Mouse (Mus musculus): ENCODE measurements at regions not wholly inside any gene's neighbourhood (a gene's known extent, or its start where the extent isn't known, plus 50 kb on each side); places are given as distances from the start of the nearest gene placed in this dataset.

DNA sequence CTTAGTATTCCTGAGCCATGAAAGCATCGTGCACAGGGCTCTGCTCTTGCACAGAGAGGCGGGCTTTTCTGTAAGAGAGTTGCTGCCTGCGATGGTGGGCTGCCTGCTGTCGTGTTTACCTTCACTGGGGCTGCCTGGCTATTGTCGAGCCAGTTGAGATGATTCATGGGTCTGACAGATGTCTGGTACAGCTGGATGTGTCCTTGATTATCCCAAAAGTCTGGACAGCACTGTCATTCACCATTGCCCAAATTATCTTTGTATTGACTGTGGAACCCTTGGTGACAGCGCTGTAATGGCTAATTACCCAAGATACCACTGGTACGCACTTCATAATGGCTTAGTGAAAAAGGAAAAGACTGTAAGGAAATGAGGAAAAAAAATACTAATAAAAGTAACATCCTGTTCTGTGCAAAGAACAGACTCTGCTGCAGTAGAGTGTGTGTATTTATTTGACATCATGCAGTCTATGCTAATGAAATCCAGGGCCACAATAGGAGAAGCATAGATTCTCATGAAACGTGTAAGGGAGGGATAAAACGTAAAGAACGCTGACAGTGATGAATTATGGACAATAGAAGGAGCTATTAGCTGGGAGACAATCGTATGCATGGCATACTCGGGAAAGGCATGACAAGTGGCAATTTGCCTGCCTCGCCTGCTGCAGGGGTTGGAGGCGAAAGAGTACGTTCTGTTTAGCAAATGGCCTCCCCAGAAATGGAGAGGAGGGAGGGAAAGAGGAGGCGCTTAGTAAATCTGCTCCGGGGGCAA lies 208.2 kb upstream of the Atp5g3 start:
- no peak overlapping the region for H3K4me3 ChIP-seq
- WGBS = 63% methylated on average over 17 of the region's 17 CpGs
- H3K36me3 ChIP-seq (replicated peaks) = no peaks in the 10 kb centered on the region
- DNase-seq (ENCODE audit: low spot score) = no peak
- H3K27ac ChIP-seq (replicated peaks) = peak overlapping the region; percentile 26; the same call in 1 of the 2 replicates
- H3K27me3 ChIP-seq (replicated peaks; ENCODE audit: low read depth, poor library complexity, severe bottlenecking) = no peaks in the 10 kb centered on the region
- H3K9me3 ChIP-seq = no peaks in the 10 kb centered on the region
- H3K4me1 ChIP-seq = peaks cover 25% of the 10 kb centered on the region

DNA sequence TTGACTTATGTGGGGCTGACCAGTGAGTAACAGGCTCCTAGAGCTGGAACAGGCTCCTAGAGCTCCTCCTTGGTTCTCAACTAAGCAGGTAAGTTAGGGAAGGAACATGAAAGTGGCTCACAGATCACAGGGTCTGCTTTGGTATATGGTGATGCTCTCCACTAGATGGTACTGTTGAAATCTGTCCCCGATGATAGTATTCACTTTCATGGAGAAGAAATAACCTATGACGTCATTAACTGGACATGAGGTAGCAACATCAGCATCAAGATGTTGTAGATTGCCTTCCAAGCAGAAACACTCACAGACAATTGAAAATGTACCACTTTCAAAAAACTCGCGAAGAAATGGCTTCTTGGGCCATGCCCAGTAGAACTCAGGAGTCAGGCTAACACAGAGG lies 195.3 kb upstream of the Atp5g3 start:
- Histone ChIP-seq H3K9me3 (no peaks in the 10 kb centered on the region), H3K27me3 (replicated peaks; ENCODE audit: low read depth, poor library complexity, severe bottlenecking) (no peaks in the 10 kb centered on the region), H3K4me1 (no peaks in the 10 kb centered on the region), H3K36me3 (replicated peaks) (no peaks in the 10 kb centered on the region), H3K27ac (replicated peaks) (no peak overlapping the region), H3K4me3 (no peak overlapping the region)
- 84% methylated on average over 4 of the region's 4 CpGs for WGBS
- DNase-seq (ENCODE audit: low spot score) = no peak

DNA sequence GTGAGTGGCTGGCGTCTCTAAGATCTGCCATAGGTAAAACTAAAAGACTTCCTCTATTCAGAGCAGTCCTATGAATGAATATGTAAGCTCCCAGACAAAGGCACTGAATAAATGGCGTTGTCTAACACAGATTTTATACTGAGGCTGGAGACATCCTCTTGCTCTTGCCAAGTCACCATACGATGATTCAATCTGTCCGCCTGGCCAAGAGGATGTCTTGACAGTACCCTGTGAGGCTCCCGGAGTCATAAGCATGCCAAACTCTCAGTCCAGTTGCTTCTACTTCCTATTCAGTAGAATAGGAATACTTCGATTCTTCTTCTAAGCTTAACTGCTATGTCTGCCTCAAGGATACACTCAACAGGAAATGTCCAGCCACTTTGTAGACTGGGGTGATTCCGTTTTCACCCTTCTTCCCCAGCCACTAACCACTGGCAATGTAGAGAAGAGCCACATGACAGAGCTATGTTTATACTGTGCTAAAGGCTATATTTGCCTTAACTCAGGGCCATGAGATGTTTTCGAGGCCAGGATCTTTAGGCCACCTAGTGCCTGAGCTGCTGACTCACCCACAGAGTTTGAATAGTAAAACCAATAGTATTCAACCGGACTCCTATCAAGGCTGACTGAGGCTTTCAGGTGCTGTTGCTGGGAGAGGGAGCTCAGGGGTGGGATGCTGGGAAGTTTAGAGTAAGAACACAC lies 188.7 kb upstream of the Atp5g3 start:
- Histone ChIP-seq H3K9me3 (no peaks in the 10 kb centered on the region), H3K4me1 (no peaks in the 10 kb centered on the region), H3K36me3 (replicated peaks) (no peaks in the 10 kb centered on the region), H3K27ac (replicated peaks) (no peak overlapping the region), H3K4me3 (no peak overlapping the region), H3K27me3 (replicated peaks; ENCODE audit: low read depth, poor library complexity, severe bottlenecking) (no peaks in the 10 kb centered on the region)
- WGBS = 89% methylated on average over 9 of the region's 9 CpGs
- no peak for DNase-seq (ENCODE audit: low spot score)

DNA sequence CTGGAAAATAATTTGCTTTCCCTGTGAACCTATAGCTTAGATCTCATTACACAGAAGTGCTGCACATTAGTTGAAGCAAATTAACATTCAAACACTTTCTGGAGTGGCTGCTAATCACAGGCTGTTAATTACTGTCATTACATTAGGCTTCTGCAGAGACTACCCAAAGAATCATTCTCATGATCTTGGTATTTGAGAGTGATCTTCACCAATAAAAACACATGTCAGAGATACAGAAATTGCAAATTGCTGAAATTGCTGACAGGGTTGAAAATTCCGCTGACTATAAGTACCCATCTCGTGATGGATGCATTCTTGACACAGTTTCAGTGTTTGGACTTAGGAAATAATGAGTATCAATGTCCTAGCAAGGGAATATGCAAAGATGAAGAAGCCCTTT lies 185.7 kb upstream of the Atp5g3 start:
- Histone ChIP-seq H3K4me3 (no peak overlapping the region), H3K9me3 (peaks cover 4% of the 10 kb centered on the region; the same call in 1 of the 2 replicates), H3K27ac (replicated peaks) (no peak overlapping the region), H3K4me1 (no peaks in the 10 kb centered on the region), H3K27me3 (replicated peaks; ENCODE audit: low read depth, poor library complexity, severe bottlenecking) (no peaks in the 10 kb centered on the region), H3K36me3 (replicated peaks) (no peaks in the 10 kb centered on the region)
- no peak for DNase-seq (ENCODE audit: low spot score)
- WGBS = 83% methylated on average over 2 of the region's 2 CpGs

DNA sequence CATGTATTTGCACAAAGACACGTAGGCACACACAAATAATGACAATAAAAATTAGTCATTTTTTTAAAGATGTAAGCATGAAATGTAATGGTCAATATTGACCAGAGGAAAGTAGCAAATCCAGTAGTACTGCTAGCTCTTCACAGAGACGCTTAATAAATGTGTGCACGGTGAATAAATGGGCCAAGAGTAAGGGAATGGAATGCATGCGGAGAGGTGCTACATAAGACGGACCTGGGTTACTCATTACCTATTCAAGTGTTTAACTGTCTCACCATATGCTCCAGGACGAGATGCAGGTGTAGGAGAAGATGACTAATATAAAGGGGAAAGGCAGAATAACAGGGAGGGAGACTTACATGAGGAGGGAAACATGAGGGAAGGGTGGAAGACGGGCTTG lies 182.4 kb upstream of the Atp5g3 start:
- WGBS = 85% methylated on average over 7 of the region's 7 CpGs
- no peaks in the 10 kb centered on the region for H3K27me3 ChIP-seq (replicated peaks; ENCODE audit: low read depth, poor library complexity, severe bottlenecking)
- peaks cover 4% of the 10 kb centered on the region; the same call in 1 of the 2 replicates for H3K9me3 ChIP-seq
- H3K4me3 ChIP-seq = no peak overlapping the region
- no peaks in the 10 kb centered on the region for H3K4me1 ChIP-seq
- no peak overlapping the region for H3K27ac ChIP-seq (replicated peaks)
- no peaks in the 10 kb centered on the region for H3K36me3 ChIP-seq (replicated peaks)
- no peak for DNase-seq (ENCODE audit: low spot score)

DNA sequence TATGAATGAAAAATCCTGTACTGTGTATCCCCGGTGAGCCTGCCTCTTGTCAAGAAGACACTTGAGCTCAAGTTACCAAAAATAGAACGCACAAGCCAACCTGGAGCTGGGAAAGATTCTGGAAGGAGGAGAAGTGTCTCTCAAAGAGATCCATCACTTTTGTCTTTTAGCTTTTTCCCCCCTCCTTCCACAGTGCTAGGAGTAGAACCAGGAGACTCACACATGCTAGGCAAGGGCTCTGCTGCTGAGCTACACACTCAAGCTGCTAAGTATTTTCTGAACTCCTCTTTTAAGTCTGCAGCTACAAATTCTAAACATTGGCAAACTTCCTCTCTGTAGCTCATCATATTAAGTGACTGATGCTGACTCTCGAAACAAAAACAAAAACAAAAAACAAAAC lies 176.2 kb upstream of the Atp5g3 start:
- Histone ChIP-seq H3K4me3 (no peak overlapping the region), H3K4me1 (no peaks in the 10 kb centered on the region), H3K9me3 (no peaks in the 10 kb centered on the region), H3K27me3 (replicated peaks; ENCODE audit: low read depth, poor library complexity, severe bottlenecking) (no peaks in the 10 kb centered on the region), H3K27ac (replicated peaks) (no peak overlapping the region), H3K36me3 (replicated peaks) (no peaks in the 10 kb centered on the region)
- no peak for DNase-seq (ENCODE audit: low spot score)
- 78% methylated on average over 3 of the region's 3 CpGs for WGBS

DNA sequence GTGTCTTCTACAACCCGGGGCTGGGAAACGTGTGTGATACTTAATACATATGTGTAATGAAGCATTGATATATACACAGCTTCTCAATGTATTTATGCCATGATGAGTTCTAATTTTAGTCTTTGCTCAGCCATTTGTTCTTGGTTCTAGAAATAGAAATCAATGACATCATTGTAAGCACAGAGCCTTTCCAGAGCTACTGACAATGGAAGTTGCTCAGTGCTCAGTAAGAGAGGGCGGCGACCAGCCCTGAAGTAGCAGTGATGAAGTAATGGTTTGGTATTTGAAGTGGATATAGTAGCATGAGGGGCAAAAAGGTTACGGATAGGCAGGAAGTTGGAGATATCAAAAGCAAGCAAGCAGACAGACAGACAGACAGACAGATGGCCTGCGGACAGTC lies 173.8 kb upstream of the Atp5g3 start:
- no peak overlapping the region for H3K27ac ChIP-seq (replicated peaks)
- no peaks in the 10 kb centered on the region for H3K4me1 ChIP-seq
- H3K36me3 ChIP-seq (replicated peaks) = no peaks in the 10 kb centered on the region
- WGBS = 85% methylated on average over 6 of the region's 6 CpGs
- no peaks in the 10 kb centered on the region for H3K9me3 ChIP-seq
- no peak for DNase-seq (ENCODE audit: low spot score)
- H3K27me3 ChIP-seq (replicated peaks; ENCODE audit: low read depth, poor library complexity, severe bottlenecking) = no peaks in the 10 kb centered on the region
- H3K4me3 ChIP-seq = no peak overlapping the region

DNA sequence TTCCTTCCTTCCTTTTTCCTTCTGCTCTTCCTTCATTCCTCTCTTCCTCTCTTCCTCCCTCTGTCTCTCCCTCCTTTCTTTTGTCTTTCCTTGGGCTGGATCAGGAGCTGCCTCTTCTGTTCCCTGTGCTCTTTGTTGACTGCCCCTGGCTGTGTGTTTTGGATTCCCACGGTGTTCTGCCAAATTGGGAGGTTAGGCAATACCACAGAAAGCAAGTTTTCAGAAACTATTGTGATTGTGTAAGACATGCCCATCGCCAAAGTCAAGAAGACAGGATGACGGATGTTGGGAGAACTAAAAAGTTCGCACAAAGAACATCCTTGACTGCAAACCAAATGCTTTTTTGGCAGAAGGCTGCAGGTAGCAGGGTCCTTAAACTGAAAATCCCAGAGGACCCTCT lies 165.6 kb upstream of the Atp5g3 start:
- Histone ChIP-seq H3K9me3 (no peaks in the 10 kb centered on the region), H3K4me1 (peaks cover 9% of the 10 kb centered on the region), H3K27ac (replicated peaks) (no peak overlapping the region), H3K4me3 (no peak overlapping the region), H3K27me3 (replicated peaks; ENCODE audit: low read depth, poor library complexity, severe bottlenecking) (peaks cover 15% of the 10 kb centered on the region; the same call in 1 of the 2 replicates), H3K36me3 (replicated peaks) (no peaks in the 10 kb centered on the region)
- DNase-seq (ENCODE audit: low spot score) = no peak
- 68% methylated on average over 4 of the region's 4 CpGs for WGBS

DNA sequence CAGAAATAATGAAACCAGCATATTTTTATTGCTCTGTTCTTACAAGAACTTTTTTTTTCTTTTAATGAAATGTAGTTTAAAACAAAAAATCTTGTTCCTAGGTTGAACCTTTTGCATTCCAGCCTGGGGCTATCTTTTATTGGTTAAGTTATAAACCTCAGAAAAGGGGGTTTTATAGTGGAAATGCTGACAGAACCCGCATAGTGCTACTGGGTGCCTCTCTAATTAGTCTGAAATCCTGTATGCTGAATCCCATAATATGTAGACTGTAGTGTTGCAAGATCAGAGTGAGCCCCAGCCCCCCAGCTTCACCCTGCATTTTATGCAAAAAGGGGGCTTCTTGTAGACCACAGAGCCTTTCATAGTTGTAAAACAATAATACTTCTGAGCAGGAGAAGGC lies 164.4 kb upstream of the Atp5g3 start:
- 85% methylated on average over 1 of the region's 1 CpGs for WGBS
- Histone ChIP-seq H3K27ac (replicated peaks) (no peak overlapping the region), H3K9me3 (no peaks in the 10 kb centered on the region), H3K27me3 (replicated peaks; ENCODE audit: low read depth, poor library complexity, severe bottlenecking) (peaks cover 20% of the 10 kb centered on the region; the same call in 1 of the 2 replicates), H3K4me1 (peaks cover 9% of the 10 kb centered on the region), H3K4me3 (no peak overlapping the region), H3K36me3 (replicated peaks) (no peaks in the 10 kb centered on the region)
- DNase-seq (ENCODE audit: low spot score) = no peak

DNA sequence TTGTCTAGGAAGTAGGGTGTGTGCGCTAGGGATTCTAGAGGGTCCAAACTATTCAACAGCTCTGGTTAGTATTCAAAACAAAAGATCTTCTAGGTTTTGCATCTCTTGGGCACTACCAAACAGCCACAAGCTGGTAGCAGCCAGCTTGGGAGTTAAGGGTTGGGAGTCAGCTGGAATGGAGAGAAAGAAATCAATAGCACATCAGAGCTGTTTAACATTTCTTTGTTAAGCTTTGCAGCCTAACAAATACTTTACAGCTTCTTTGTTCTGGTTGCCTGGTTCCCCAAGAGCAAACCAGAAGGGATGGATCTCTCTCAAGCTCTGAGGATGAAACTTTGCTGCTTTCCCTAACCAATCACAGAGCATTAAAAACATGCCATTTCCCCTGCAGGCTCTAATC lies 162.3 kb upstream of the Atp5g3 start:
- H3K9me3 ChIP-seq = no peaks in the 10 kb centered on the region
- H3K4me1 ChIP-seq = peaks cover 9% of the 10 kb centered on the region
- H3K36me3 ChIP-seq (replicated peaks) = no peaks in the 10 kb centered on the region
- 91% methylated on average over 1 of the region's 1 CpGs for WGBS
- DNase-seq (ENCODE audit: low spot score) = no peak
- H3K27ac ChIP-seq (replicated peaks) = no peak overlapping the region
- peaks cover 26% of the 10 kb centered on the region for H3K27me3 ChIP-seq (replicated peaks; ENCODE audit: low read depth, poor library complexity, severe bottlenecking)
- H3K4me3 ChIP-seq = no peak overlapping the region

DNA sequence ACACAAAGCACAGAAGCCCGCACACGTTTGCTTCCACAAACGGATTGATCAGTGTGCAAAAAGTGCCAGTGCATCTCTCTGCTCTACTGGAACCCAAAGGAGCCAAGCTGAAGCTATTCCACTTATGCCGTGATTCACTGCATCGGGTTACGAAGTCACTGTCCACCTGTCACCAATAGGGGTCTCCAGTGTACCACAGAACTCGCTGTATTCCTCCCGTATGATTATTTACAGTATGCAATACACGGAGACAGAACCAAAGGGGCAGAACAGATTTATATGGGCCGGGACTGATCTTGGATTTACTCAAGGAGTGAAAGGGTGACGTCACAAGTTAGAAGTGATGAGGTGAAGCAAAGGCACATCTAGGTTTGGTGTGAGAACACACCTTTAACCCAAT lies 155.5 kb upstream of the Atp5g3 start:
- Histone ChIP-seq H3K27me3 (replicated peaks; ENCODE audit: low read depth, poor library complexity, severe bottlenecking) (peaks cover 33% of the 10 kb centered on the region), H3K27ac (replicated peaks) (no peak overlapping the region), H3K4me1 (no peaks in the 10 kb centered on the region), H3K36me3 (replicated peaks) (no peaks in the 10 kb centered on the region), H3K9me3 (no peaks in the 10 kb centered on the region), H3K4me3 (no peak overlapping the region)
- WGBS = 6% methylated on average over 11 of the region's 11 CpGs
- DNase-seq (ENCODE audit: low spot score) = peak; percentile 71

DNA sequence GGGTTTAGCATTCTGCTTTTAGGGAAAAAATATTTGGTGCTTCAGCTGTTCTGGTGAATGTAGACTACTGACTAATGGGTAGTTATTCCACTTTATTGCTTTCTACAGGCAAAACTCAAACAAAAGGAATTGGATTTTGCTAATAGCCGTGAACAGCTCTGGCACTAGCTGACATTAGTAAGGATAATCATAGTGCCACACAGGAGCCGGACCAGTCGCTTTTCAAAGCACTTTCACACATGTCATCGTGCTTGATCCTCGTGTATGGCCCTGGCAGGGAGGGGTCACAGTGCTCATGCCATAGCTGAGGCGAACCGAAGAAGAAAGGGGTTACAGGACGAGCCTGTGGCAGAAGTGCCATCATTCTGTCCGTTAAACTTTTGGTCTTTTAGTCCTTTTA lies 153.2 kb upstream of the Atp5g3 start:
- Histone ChIP-seq H3K9me3 (no peaks in the 10 kb centered on the region), H3K27me3 (replicated peaks; ENCODE audit: low read depth, poor library complexity, severe bottlenecking) (peaks cover 28% of the 10 kb centered on the region), H3K4me3 (no peak overlapping the region), H3K36me3 (replicated peaks) (no peaks in the 10 kb centered on the region), H3K4me1 (no peaks in the 10 kb centered on the region), H3K27ac (replicated peaks) (no peak overlapping the region)
- WGBS = 85% methylated on average over 9 of the region's 9 CpGs
- no peak for DNase-seq (ENCODE audit: low spot score)

DNA sequence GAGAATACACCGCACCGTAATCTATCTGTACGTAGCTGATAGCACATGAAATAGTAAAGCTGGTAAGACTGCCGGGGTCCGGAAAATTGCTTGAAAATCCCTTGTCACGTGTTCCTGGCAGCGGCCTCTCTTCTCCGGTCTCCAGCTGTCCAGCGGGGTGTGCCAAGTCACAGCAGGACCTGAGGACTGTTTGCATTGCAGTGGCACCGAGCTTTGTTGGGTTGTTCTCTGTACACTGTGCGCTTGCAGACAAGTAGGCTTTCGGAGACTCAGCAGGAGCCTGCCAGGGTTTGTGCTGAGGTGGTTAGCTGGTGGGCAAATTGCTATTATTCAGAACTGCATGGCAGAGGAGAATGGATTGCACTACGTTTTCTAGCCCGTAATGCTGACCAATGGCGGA lies 152.7 kb upstream of the Atp5g3 start:
- Histone ChIP-seq H3K27me3 (replicated peaks; ENCODE audit: low read depth, poor library complexity, severe bottlenecking) (peaks cover 27% of the 10 kb centered on the region), H3K4me3 (no peak overlapping the region), H3K9me3 (no peaks in the 10 kb centered on the region), H3K27ac (replicated peaks) (no peak overlapping the region), H3K36me3 (replicated peaks) (no peaks in the 10 kb centered on the region), H3K4me1 (no peaks in the 10 kb centered on the region)
- WGBS = 76% methylated on average over 15 of the region's 15 CpGs
- no peak for DNase-seq (ENCODE audit: low spot score)

Data from embryonic facial prominence, embryonic 10.5 days (tissue).